In genomic region chr12:86881809-86882278, GRCm38 (mm10) we compare ENCODE assay signal across 9 mouse cellular contexts. TPM values are rescaled to one million over a fixed set of nuclear protein-coding genes. Genes with fewer than 3 reads are reported as not detected.
DNase-seq lines count a peak whose midpoint lies in the region; ATAC-seq and TF ChIP-seq lines count a peak whose summit lies in the region.
"Had no signal": no experiment of that assay in that cellular context is flagged by ENCODE, and none has a peak within 500 bp of the region (broad histone marks: within the 10 kb centered on the region; RNA-seq: fewer than 3 reads in every experiment).

No protein-coding gene starts in this region.

- TF ChIP-seq POLR2A in limb, embryonic 14.5 days (IDR thresholded peaks at IDR 0.05; ENCODE audit: borderline replicate concordance, extremely low read depth, insufficient read depth, insufficient read length): no peak

- peak overlapping the region; percentile 58; the same call in 1 of the 2 replicates for H3K27ac ChIP-seq in ES-E14 (ENCODE audit: insufficient read depth, low read depth, low read length, poor library complexity, severe bottlenecking)
- H3K27ac ChIP-seq in forebrain, postnatal 0 days (ENCODE audit: low read depth, low read length): peak overlapping the region; percentile 99
- H3K27ac ChIP-seq in limb, embryonic 14.5 days (replicated peaks; ENCODE audit: low read depth, low read length): peak overlapping the region; percentile 97; the same call in 1 of the 2 replicates
- H3K27ac ChIP-seq in stomach, embryonic 14.5 days (ENCODE audit: low read length): no peak overlapping the region

- WGBS in forebrain, postnatal 0 days: 6% methylated on average over 33 of the region's 33 CpGs
- 10% methylated on average over 21 of the region's 33 CpGs for WGBS in limb, embryonic 14.5 days
- 9% methylated on average over 33 of the region's 33 CpGs for WGBS in stomach, embryonic 14.5 days

- no peak for TF ChIP-seq CTCF in forebrain, postnatal 0 days (IDR thresholded peaks at IDR 0.05; ENCODE audit: low read depth)

- H3K9me3 ChIP-seq in ES-E14 (ENCODE audit: control insufficient read depth, insufficient read depth, low read depth, low read length): no peaks in the 10 kb centered on the region
- no peaks in the 10 kb centered on the region for H3K9me3 ChIP-seq in forebrain, postnatal 0 days (ENCODE audit: low read length)
- no peaks in the 10 kb centered on the region for H3K9me3 ChIP-seq in limb, embryonic 14.5 days (ENCODE audit: control insufficient read depth, low read length)
- H3K9me3 ChIP-seq in stomach, embryonic 14.5 days (ENCODE audit: control insufficient read depth, low read depth, low read length): no peaks in the 10 kb centered on the region

- ATAC-seq in forebrain, postnatal 0 days: no peak
- ATAC-seq in limb, embryonic 14.5 days (ENCODE audit: low FRiP score, low read depth): no peak
- ATAC-seq in stomach, embryonic 14.5 days (ENCODE audit: insufficient number of reproducible peaks, insufficient read depth, low FRiP score, low read depth): no peak

- H3K27me3 ChIP-seq in forebrain, postnatal 0 days (ENCODE audit: insufficient read depth, low read length): no peaks in the 10 kb centered on the region
- H3K27me3 ChIP-seq in limb, embryonic 14.5 days (ENCODE audit: control insufficient read depth, insufficient read depth, low read length): no peaks in the 10 kb centered on the region
- no peaks in the 10 kb centered on the region for H3K27me3 ChIP-seq in stomach, embryonic 14.5 days (ENCODE audit: control insufficient read depth, insufficient read depth, low read length)
- H3K27me3 ChIP-seq: CH12.LX had no signal

- H3K4me2 ChIP-seq in forebrain, postnatal 0 days (ENCODE audit: low read depth): peak overlapping the region; percentile 87
- peak overlapping the region; percentile 98 for H3K4me2 ChIP-seq in limb, embryonic 14.5 days (replicated peaks; ENCODE audit: low read depth, low read length, severe bottlenecking)
- H3K4me2 ChIP-seq in stomach, embryonic 14.5 days (replicated peaks; ENCODE audit: low read depth, low read length): peak overlapping the region; percentile 97

- in situ Hi-C loops in ES-E14 (cut with MboI; ENCODE audit: low sequenced_read_pairs in 2 of 2, unreplicated experiment in 2 of 2): no loop called here

- peak overlapping the region; percentile 87 to 89 for H3K4me3 ChIP-seq in ES-E14 (ENCODE audit: insufficient read depth in 1 of 2, low read depth in 1 of 2, low read length in 2 of 2, poor library complexity in 1 of 2, severe bottlenecking in 1 of 2)
- peak overlapping the region; percentile 87 for H3K4me3 ChIP-seq in forebrain, postnatal 0 days (ENCODE audit: low read depth, low read length)
- peak overlapping the region; percentile 97 for H3K4me3 ChIP-seq in limb, embryonic 14.5 days (replicated peaks; ENCODE audit: low read length)
- H3K4me3 ChIP-seq in stomach, embryonic 14.5 days (ENCODE audit: low read depth, low read length): peak overlapping the region; percentile 74

- H3K9ac ChIP-seq in ES-E14 (ENCODE audit: insufficient read depth, low read depth, low read length, poor library complexity, severe bottlenecking): peak overlapping the region; percentile 94
- H3K9ac ChIP-seq in forebrain, postnatal 0 days: peak overlapping the region; percentile 100
- peak overlapping the region; percentile 93 for H3K9ac ChIP-seq in limb, embryonic 14.5 days (ENCODE audit: low read depth, low read length, severe bottlenecking)
- H3K9ac ChIP-seq in stomach, embryonic 14.5 days (replicated peaks; ENCODE audit: low read depth, low read length): peak overlapping the region; percentile 92

- H3K4me1 ChIP-seq in ES-E14 (ENCODE audit: control insufficient read depth in 2 of 2, insufficient read depth in 2 of 2, low read length in 2 of 2, poor library complexity in 1 of 2): peaks cover 12 to 15% of the 10 kb centered on the region in 2 experiments
- H3K4me1 ChIP-seq in forebrain, postnatal 0 days (ENCODE audit: insufficient read depth): peaks cover 29% of the 10 kb centered on the region
- H3K4me1 ChIP-seq in limb, embryonic 14.5 days (ENCODE audit: control insufficient read depth, insufficient read depth, low read length): peaks cover 37% of the 10 kb centered on the region
- H3K4me1 ChIP-seq in stomach, embryonic 14.5 days (ENCODE audit: control insufficient read depth, insufficient read depth, low read length): peaks cover 30% of the 10 kb centered on the region

- H3K36me3 ChIP-seq in ES-E14 (ENCODE audit: control insufficient read depth, insufficient read depth, low read length, poor library complexity, severe bottlenecking): peaks cover 22% of the 10 kb centered on the region
- peaks cover 5% of the 10 kb centered on the region for H3K36me3 ChIP-seq in forebrain, postnatal 0 days (ENCODE audit: insufficient read depth)
- H3K36me3 ChIP-seq in limb, embryonic 14.5 days (ENCODE audit: control insufficient read depth, insufficient read depth, low read length): peaks cover 15% of the 10 kb centered on the region
- peaks cover 4% of the 10 kb centered on the region for H3K36me3 ChIP-seq in stomach, embryonic 14.5 days (ENCODE audit: control insufficient read depth, insufficient read depth, low read length)

- peak; percentile 41 to 42 for DNase-seq in cerebellum, postnatal 36 days
- DNase-seq in cerebellum, adult 9-11 months: no peak
- DNase-seq in ES-E14 (ENCODE audit: low read depth, low spot score): no peak
- no peak for DNase-seq in forebrain, postnatal 0 days
- DNase-seq in limb, embryonic 14.5 days (ENCODE audit: low spot score): no peak
- DNase-seq in layer of hippocampus, postnatal 25 days (ENCODE audit: extremely low spot score in 1 of 2, low spot score in 1 of 2): no peak
- no peak for DNase-seq in frontal cortex, adult 2 months (ENCODE audit: extremely low spot score in 1 of 2, low spot score in 1 of 2)

TF ChIP-seq in ES-E14, 5 proteins besides CTCF, POLR2A, EP300 and RAD21:
- TF ChIP-seq ZC3H11A (IDR thresholded peaks at IDR 0.05; ENCODE audit: borderline replicate concordance, low read depth, low read length) (no peak), ZNF384 (IDR thresholded peaks at IDR 0.05; ENCODE audit: low read depth, low read length) (no peak), HCFC1 (IDR thresholded peaks at IDR 0.05; ENCODE audit: borderline replicate concordance, insufficient read depth, low read length) (no peak), CHD2 (IDR thresholded peaks at IDR 0.05; ENCODE audit: low read depth, low read length) (no peak), MAFK (IDR thresholded peaks at IDR 0.05; ENCODE audit: insufficient read depth, low read depth, low read length) (no peak)

RNA-seq across cellular contexts. Expression of gene Irf2bpl, which starts 2.8 kb away (rescaled TPM):
- total RNA-seq in ES-E14 (2012; rRNA removed): 39.5 and 43.2 TPM in 2 replicates
- 134 and 161 TPM in 2 replicates for total RNA-seq in forebrain, postnatal 0 days (2014; rRNA removed)
- 86.3 and 95.7 TPM in 2 replicates for polyA plus RNA-seq in forebrain, postnatal 0 days (2015; fragmentation: Nextera tagmentation; extraction: Ambion mirVana)
- polyA plus RNA-seq in limb, embryonic 14.5 days (2012; rRNA removed): 37.1 and 50.8 TPM in 2 replicates
- polyA plus RNA-seq in limb, embryonic 14.5 days (2014; fragmentation: Nextera tagmentation; extraction: Ambion mirVana): 33.9 and 37.0 TPM in 2 replicates
- 18.2 and 21.6 TPM in 2 replicates for polyA plus RNA-seq in stomach, embryonic 14.5 days (2014; fragmentation: Nextera tagmentation; extraction: Ambion mirVana)
- total RNA-seq in layer of hippocampus, postnatal 25 days (2021): 10 to 100 TPM; 68.0 to 70.8 TPM
- polyA plus RNA-seq in frontal cortex, adult 2 months (2012; rRNA removed): 48.5 and 50.2 TPM in 2 replicates

Comparison
In these comparisons a context has a peak if more than half of its experiments do, and no peak if none do; other contexts are left out.
1. DNase-seq: peak in cerebellum, postnatal 36 days (2 of 2); none in cerebellum, adult 9-11 months (single experiment), ES-E14 (single experiment), forebrain, postnatal 0 days (single experiment), limb, embryonic 14.5 days (single experiment), layer of hippocampus, postnatal 25 days (0 of 2) and frontal cortex, adult 2 months (0 of 2).
2. Peak in every context shown above with its lines, with median percentiles within 50 percentile points of each other: H3K4me3 ChIP-seq, H3K9ac ChIP-seq and H3K4me2 ChIP-seq.